9 mouse cellular contexts compared by ENCODE assay signal in genomic region chr9:112102155-112102851, GRCm38 (mm10).
A peak's percentile ranks its signal among the peaks of the same experiment; 100 is the strongest.
DNase-seq lines count a peak whose midpoint lies in the region; ATAC-seq and TF ChIP-seq lines count a peak whose summit lies in the region.
"Had no signal": no experiment of that assay in that cellular context is flagged by ENCODE, and none has a peak within 500 bp of the region (broad histone marks: within the 10 kb centered on the region; RNA-seq: fewer than 3 reads in every experiment).

No protein-coding gene starts in this region.

- 44% methylated on average over 6 of the region's 6 CpGs for WGBS in kidney, embryonic 15.5 days
- WGBS in hindbrain, embryonic 16.5 days: 29% methylated on average over 6 of the region's 6 CpGs
- 33% methylated on average over 6 of the region's 6 CpGs for WGBS in midbrain, embryonic 13.5 days
- WGBS in intestine, embryonic 15.5 days: 50% methylated on average over 6 of the region's 6 CpGs
- WGBS in intestine, postnatal 0 days: 60% methylated on average over 6 of the region's 6 CpGs

- no peak overlapping the region for H3K9ac ChIP-seq in kidney, embryonic 15.5 days
- H3K9ac ChIP-seq in hindbrain, embryonic 16.5 days (ENCODE audit: low read depth, low read length): no peak overlapping the region
- no peak overlapping the region for H3K9ac ChIP-seq in midbrain, embryonic 13.5 days (replicated peaks)
- no peak overlapping the region for H3K9ac ChIP-seq in intestine, embryonic 15.5 days
- H3K9ac ChIP-seq in intestine, postnatal 0 days (ENCODE audit: low read depth, low read length): no peak overlapping the region
- H3K9ac ChIP-seq: lung, embryonic 15.5 days had no signal

- DNase-seq in kidney, adult 11 months: no peak
- peak; percentile 44 for DNase-seq in embryo, embryonic 10.5 days (ENCODE audit: low spot score)
- no peak for DNase-seq in lung, postnatal 10 days

- H3K27ac ChIP-seq in kidney, embryonic 15.5 days: 0 out of 2 replicates have a peak overlapping the region, but pooled peaks have one; percentile 22
- H3K27ac ChIP-seq in hindbrain, embryonic 16.5 days (ENCODE audit: low read depth, low read length): peak overlapping the region; percentile 42
- peak overlapping the region; percentile 69 for H3K27ac ChIP-seq in midbrain, embryonic 13.5 days
- H3K27ac ChIP-seq in intestine, embryonic 15.5 days: no peak overlapping the region
- no peak overlapping the region for H3K27ac ChIP-seq in intestine, postnatal 0 days (ENCODE audit: low read depth, low read length)
- H3K27ac ChIP-seq: lung, embryonic 15.5 days had no signal

- peaks cover 7% of the 10 kb centered on the region; the same call in 1 of the 2 replicates for H3K4me1 ChIP-seq in kidney, embryonic 15.5 days
- peaks cover 3% of the 10 kb centered on the region; the same call in 1 of the 2 replicates for H3K4me1 ChIP-seq in hindbrain, embryonic 16.5 days (ENCODE audit: control insufficient read depth, insufficient read depth, low read depth, low read length)
- H3K4me1 ChIP-seq in midbrain, embryonic 13.5 days (replicated peaks): peaks cover 33% of the 10 kb centered on the region
- no peaks in the 10 kb centered on the region for H3K4me1 ChIP-seq in intestine, embryonic 15.5 days (replicated peaks)
- H3K4me1 ChIP-seq in intestine, postnatal 0 days (replicated peaks; ENCODE audit: control insufficient read depth, insufficient read depth, low read length): no peaks in the 10 kb centered on the region
- H3K4me1 ChIP-seq: lung, embryonic 15.5 days had no signal

- no peak overlapping the region for H3K4me3 ChIP-seq in kidney, embryonic 15.5 days (replicated peaks)
- no peak overlapping the region for H3K4me3 ChIP-seq in hindbrain, embryonic 16.5 days (ENCODE audit: low read length)
- no peak overlapping the region for H3K4me3 ChIP-seq in midbrain, embryonic 13.5 days (replicated peaks)
- no peak overlapping the region for H3K4me3 ChIP-seq in intestine, embryonic 15.5 days (replicated peaks)
- no peak overlapping the region for H3K4me3 ChIP-seq in intestine, postnatal 0 days (ENCODE audit: low read depth, low read length)
- H3K4me3 ChIP-seq: lung, embryonic 15.5 days had no signal

- no peaks in the 10 kb centered on the region for H3K9me3 ChIP-seq in kidney, embryonic 15.5 days (replicated peaks)
- no peaks in the 10 kb centered on the region for H3K9me3 ChIP-seq in hindbrain, embryonic 16.5 days (ENCODE audit: control insufficient read depth, low read length)
- H3K9me3 ChIP-seq in midbrain, embryonic 13.5 days: no peaks in the 10 kb centered on the region
- no peaks in the 10 kb centered on the region for H3K9me3 ChIP-seq in intestine, embryonic 15.5 days
- H3K9me3 ChIP-seq in intestine, postnatal 0 days (ENCODE audit: control insufficient read depth): no peaks in the 10 kb centered on the region
- H3K9me3 ChIP-seq: lung, embryonic 15.5 days had no signal

- H3K36me3 ChIP-seq in kidney, embryonic 15.5 days: no peaks in the 10 kb centered on the region
- H3K36me3 ChIP-seq in hindbrain, embryonic 16.5 days (ENCODE audit: control insufficient read depth, insufficient read depth, low read length): no peaks in the 10 kb centered on the region
- H3K36me3 ChIP-seq in midbrain, embryonic 13.5 days: no peaks in the 10 kb centered on the region
- no peaks in the 10 kb centered on the region for H3K36me3 ChIP-seq in intestine, embryonic 15.5 days
- H3K36me3 ChIP-seq in intestine, postnatal 0 days (ENCODE audit: control insufficient read depth, insufficient read depth): no peaks in the 10 kb centered on the region
- H3K36me3 ChIP-seq: lung, embryonic 15.5 days had no signal

- H3K27me3 ChIP-seq in kidney, embryonic 15.5 days: no peaks in the 10 kb centered on the region
- no peaks in the 10 kb centered on the region for H3K27me3 ChIP-seq in hindbrain, embryonic 16.5 days (replicated peaks; ENCODE audit: control insufficient read depth, insufficient read depth, low read length)
- H3K27me3 ChIP-seq in midbrain, embryonic 13.5 days: no peaks in the 10 kb centered on the region
- no peaks in the 10 kb centered on the region for H3K27me3 ChIP-seq in intestine, embryonic 15.5 days (replicated peaks)
- no peaks in the 10 kb centered on the region for H3K27me3 ChIP-seq in intestine, postnatal 0 days (replicated peaks; ENCODE audit: control insufficient read depth, insufficient read depth, low read length)
- H3K27me3 ChIP-seq: lung, embryonic 15.5 days had no signal

- ATAC-seq in kidney, embryonic 15.5 days (replicated peaks; ENCODE audit: low FRiP score): peak; percentile 52; the same call in 1 of the 2 replicates
- ATAC-seq in hindbrain, embryonic 16.5 days: peak; percentile 73
- ATAC-seq in midbrain, embryonic 13.5 days: peak; percentile 89
- ATAC-seq in intestine, embryonic 15.5 days: no peak
- ATAC-seq in intestine, postnatal 0 days: no peak

- no peak for TF ChIP-seq CTCF in intestine, postnatal 0 days (IDR thresholded peaks at IDR 0.05; ENCODE audit: low read depth)

- H3K4me2 ChIP-seq in kidney, embryonic 15.5 days: no peak overlapping the region
- H3K4me2 ChIP-seq in hindbrain, embryonic 16.5 days (ENCODE audit: low read length): no peak overlapping the region
- H3K4me2 ChIP-seq in midbrain, embryonic 13.5 days (replicated peaks): no peak overlapping the region
- no peak overlapping the region for H3K4me2 ChIP-seq in intestine, embryonic 15.5 days (replicated peaks)
- no peak overlapping the region for H3K4me2 ChIP-seq in intestine, postnatal 0 days (replicated peaks; ENCODE audit: low read depth)
- H3K4me2 ChIP-seq: lung, embryonic 15.5 days had no signal

Comparison
In these comparisons a context has a peak if more than half of its experiments do, and no peak if none do; other contexts are left out.
1. ATAC-seq: peak in kidney, embryonic 15.5 days (single experiment), hindbrain, embryonic 16.5 days (single experiment) and midbrain, embryonic 13.5 days (single experiment); none in intestine, embryonic 15.5 days (single experiment) and intestine, postnatal 0 days (single experiment).
2. H3K27ac ChIP-seq: peak in kidney, embryonic 15.5 days (single experiment), hindbrain, embryonic 16.5 days (single experiment) and midbrain, embryonic 13.5 days (single experiment); none in intestine, embryonic 15.5 days (single experiment) and intestine, postnatal 0 days (single experiment).